Mouse (Mus musculus) heart, adult 2 months (tissue): ENCODE results near the gene H2-Ke6. TPM values are rescaled to one million over a fixed set of nuclear protein-coding genes. Genes with fewer than 3 reads are reported as not detected.

Experiments used
- DNase-seq, 2 experiments: peaks; one replicate each; pipeline ENCODE4 v3.0.0; 2021
- H3K27ac ChIP-seq: fragments of 200-600 bp; 2 replicates; pipeline ENCODE4 v1.8.1; 2022
- H3K27me3 ChIP-seq: fragments of 200-500 bp; 2 replicates; pipeline ENCODE4 v1.6.1; 2012; ENCODE audit warnings: mild to moderate bottlenecking, low read length, inconsistent platforms, mixed read lengths; ENCODE audit not compliant: control insufficient read depth, insufficient read depth
- H3K36me3 ChIP-seq: fragments of 200-500 bp; 2 replicates; pipeline ENCODE4 v1.6.1; 2012; ENCODE audit warnings: low read length, inconsistent platforms; ENCODE audit not compliant: control insufficient read depth, insufficient read depth
- H3K4me1 ChIP-seq: fragments of 200-500 bp; 2 replicates; pipeline ENCODE4 v1.6.1; 2011; ENCODE audit warnings: low read length; ENCODE audit not compliant: control insufficient read depth, insufficient read depth
- H3K4me3 ChIP-seq: fragments of 200-600 bp; 2 replicates; pipeline ENCODE4 v1.8.1; 2022
- H3K79me2 ChIP-seq: fragments of 200-500 bp; replicated peaks from 2 replicates; pipeline ENCODE4 v1.6.1; 2012; ENCODE audit warnings: mild to moderate bottlenecking, inconsistent platforms, low read length, moderate library complexity, mixed read lengths; ENCODE audit not compliant: control insufficient read depth, insufficient read depth
- H3K9ac ChIP-seq: fragments of 200-500 bp; 2 replicates; pipeline ENCODE4 v1.6.1; 2012; ENCODE audit warnings: low read depth, mild to moderate bottlenecking, control low read depth, inconsistent platforms, low read length, mixed read lengths
- CTCF ChIP-seq: fragments of 200-600 bp; IDR thresholded peaks from 2 replicates; pipeline ENCODE4 v1.8.1; 2022; ENCODE audit warnings: antibody characterized with exemption, mild to moderate bottlenecking, moderate library complexity
- EP300 ChIP-seq: fragments of 200-500 bp; IDR thresholded peaks from 2 replicates; pipeline ENCODE4 v1.6.1; 2011; ENCODE audit warnings: low read depth, low read length, control low read depth; ENCODE audit not compliant: insufficient read depth
- POLR2A ChIP-seq: fragments of 200-500 bp; IDR thresholded peaks from 2 replicates; pipeline ENCODE4 v1.6.1; 2011; ENCODE audit warnings: mild to moderate bottlenecking, low read depth, low read length, control low read depth; ENCODE audit not compliant: insufficient read depth
- WGBS: fragments of 180-500 bp; shearing (Covaris S2); methylation state at CpG from one replicate; pipeline ENCODE4 v1.1.7; 2018; 5-methylcytosine and 5-hydroxymethylcytosine counted together
- intact Hi-C: fragments of 180-260 bp; cut with DNase I; formaldehyde crosslinking; loops from one replicate; pipeline ENCODE4 v1.15.1; 2025
- polyA plus RNA-seq: library from polyadenylated mRNA; depleted of rRNA; stranded (reverse); fragments of >200 nt; gene quantifications from 2 replicates; pipeline ENCODE4 v1.2.3, GENCODE M21; 2012
- total RNA-seq, 2 experiments: library from RNA; stranded (reverse); gene quantifications; 2 replicates each; pipeline ENCODE4 v1.2.3; 2021

The H2-Ke6 gene
- total and polyA plus RNA-seq, 3 experiments = 91.6 to 138 (median 112) TPM

DNA sequence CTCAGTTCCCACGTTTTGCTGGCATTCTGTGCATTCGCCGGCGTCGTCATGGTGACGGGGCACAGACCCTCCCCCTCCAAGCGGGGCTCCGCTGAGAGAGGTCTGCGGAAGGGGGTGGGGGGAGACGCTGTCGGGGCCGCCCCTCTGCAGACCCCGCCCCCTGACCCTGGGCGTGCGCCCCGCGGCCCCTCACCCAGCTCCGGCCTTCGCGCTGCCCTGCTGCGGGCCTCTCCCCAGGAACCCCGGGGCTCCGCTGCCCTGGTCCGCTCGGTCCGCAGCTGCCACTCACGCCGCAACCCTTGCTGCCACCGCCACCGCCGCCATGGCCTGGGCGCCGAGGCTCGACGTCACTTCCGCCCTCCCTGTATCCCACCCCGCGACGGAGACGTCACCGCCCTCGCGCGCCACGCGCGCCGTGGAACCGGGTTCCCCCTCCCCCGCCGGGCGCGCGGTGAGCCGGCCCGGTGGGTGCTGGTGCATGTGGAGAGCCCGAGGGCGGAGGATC, 3.5 kb downstream of the H2-Ke6 start, which contains the start of gene Ring1:
Gene Ring1, minus strand, starts transcription at position 364 of the 505 bp plus-strand sequence.
- under 1% methylated on average over 57 of the region's 58 CpGs for WGBS

DNA sequence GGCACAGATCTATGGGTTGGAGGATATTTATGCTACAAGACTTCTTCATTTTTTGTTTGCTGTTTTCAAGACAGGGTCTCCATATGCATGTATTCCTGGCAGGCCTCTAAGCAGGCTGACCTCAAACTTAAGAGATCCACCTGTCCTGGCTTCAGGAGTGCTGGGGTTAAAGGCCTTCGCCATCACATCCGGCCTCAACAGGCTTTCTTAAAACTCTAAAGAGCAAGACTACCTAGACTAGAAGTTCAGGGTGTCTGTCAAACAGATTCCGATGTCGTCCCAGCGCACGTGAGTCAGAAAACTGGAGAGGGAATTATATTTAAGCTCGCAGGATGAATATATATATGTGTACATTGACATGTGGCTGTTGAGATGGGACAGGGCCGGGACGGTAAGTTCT, 4.2 kb downstream of the H2-Ke6 start:
- Histone ChIP-seq H3K36me3 (no peaks in the 10 kb centered on the region), H3K27me3 (no peaks in the 10 kb centered on the region), H3K4me3 (peak overlapping the region; percentile 78), H3K27ac (no peak overlapping the region; the same call in 1 of the 2 replicates), H3K4me1 (peaks cover 4% of the 10 kb centered on the region), H3K9ac (no peak overlapping the region), H3K79me2 (no peaks in the 10 kb centered on the region)
- no peak for DNase-seq
- WGBS = 66% methylated on average over 9 of the region's 9 CpGs
- TF ChIP-seq CTCF (no peak), EP300 (no peak), POLR2A (no peak)
- intact Hi-C loops = no loop called here

More for the DNA sequence above, 3.5 kb downstream of the H2-Ke6 start, which contains the start of gene Ring1:
- Histone ChIP-seq H3K27me3 (no peaks in the 10 kb centered on the region), H3K79me2 (no peaks in the 10 kb centered on the region), H3K27ac (peak within 1 kb of the TSS; percentile 98), H3K4me1 (peaks cover 5% of the 10 kb centered on the region), H3K9ac (peak within 1 kb of the TSS; percentile 98), H3K36me3 (no peaks in the 10 kb centered on the region), H3K4me3 (peak within 1 kb of the TSS; percentile 78)
- intact Hi-C loops = no loop called here
- peak; percentile 87 for TF ChIP-seq POLR2A
- TF ChIP-seq EP300 = no peak
- DNase-seq = peak; percentile 92 to 93

DNA sequence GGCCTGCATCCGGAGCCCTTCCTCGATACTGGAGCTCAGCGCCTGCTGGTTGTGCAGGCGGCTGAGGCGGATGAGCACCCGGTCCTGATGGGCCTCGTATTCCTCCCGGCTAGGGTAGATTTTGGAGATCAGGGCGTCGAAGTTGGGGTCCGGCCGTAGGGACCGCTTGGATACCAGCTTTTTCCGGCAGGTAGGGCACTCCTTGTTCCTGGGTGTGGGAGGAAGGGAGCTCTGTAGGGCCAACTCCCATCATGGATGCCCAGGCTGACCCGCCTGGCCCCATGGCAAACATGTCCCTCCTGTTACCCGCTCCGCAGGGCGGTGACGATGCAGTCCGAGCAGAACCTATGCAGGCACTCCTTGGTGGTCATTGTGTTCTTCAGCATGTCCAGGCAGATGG, 4.9 kb downstream of the H2-Ke6 start:
- Histone ChIP-seq H3K4me3 (no peak overlapping the region), H3K27ac (no peak overlapping the region), H3K79me2 (no peaks in the 10 kb centered on the region), H3K27me3 (no peaks in the 10 kb centered on the region), H3K9ac (no peak overlapping the region), H3K36me3 (no peaks in the 10 kb centered on the region), H3K4me1 (peaks cover 3% of the 10 kb centered on the region)
- no peak for DNase-seq
- TF ChIP-seq EP300 (no peak), CTCF (no peak), POLR2A (no peak)
- intact Hi-C loops = no loop called here
- 96% methylated on average over 20 of the region's 20 CpGs for WGBS

DNA sequence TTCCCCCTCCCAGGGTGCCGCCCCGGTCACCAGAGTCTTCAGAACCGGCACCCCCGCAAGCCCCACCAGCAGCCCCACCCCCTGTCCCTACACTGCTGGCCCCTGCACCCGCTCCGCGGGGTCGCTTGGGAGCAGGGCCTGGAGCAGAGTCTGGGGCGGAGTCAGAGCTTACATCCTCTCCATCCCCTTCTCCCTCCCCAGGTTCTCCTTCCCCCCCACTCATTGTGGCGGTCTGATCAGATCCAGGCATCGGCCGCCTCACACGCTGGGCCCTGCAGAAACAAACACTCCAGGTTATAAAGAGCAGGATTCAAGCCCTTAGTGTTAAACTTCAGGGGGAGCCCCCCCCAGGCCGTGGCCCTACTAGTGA, 5.5 kb downstream of the H2-Ke6 start:
- TF ChIP-seq CTCF = no peak
- TF ChIP-seq POLR2A = no peak
- Histone ChIP-seq H3K4me1 (peaks cover 3% of the 10 kb centered on the region), H3K9ac (no peak overlapping the region), H3K27me3 (no peaks in the 10 kb centered on the region), H3K36me3 (no peaks in the 10 kb centered on the region), H3K27ac (no peak overlapping the region), H3K4me3 (no peak overlapping the region), H3K79me2 (no peaks in the 10 kb centered on the region)
- WGBS = 84% methylated on average over 14 of the region's 14 CpGs
- DNase-seq = no peak
- intact Hi-C loops = no loop called here

DNA sequence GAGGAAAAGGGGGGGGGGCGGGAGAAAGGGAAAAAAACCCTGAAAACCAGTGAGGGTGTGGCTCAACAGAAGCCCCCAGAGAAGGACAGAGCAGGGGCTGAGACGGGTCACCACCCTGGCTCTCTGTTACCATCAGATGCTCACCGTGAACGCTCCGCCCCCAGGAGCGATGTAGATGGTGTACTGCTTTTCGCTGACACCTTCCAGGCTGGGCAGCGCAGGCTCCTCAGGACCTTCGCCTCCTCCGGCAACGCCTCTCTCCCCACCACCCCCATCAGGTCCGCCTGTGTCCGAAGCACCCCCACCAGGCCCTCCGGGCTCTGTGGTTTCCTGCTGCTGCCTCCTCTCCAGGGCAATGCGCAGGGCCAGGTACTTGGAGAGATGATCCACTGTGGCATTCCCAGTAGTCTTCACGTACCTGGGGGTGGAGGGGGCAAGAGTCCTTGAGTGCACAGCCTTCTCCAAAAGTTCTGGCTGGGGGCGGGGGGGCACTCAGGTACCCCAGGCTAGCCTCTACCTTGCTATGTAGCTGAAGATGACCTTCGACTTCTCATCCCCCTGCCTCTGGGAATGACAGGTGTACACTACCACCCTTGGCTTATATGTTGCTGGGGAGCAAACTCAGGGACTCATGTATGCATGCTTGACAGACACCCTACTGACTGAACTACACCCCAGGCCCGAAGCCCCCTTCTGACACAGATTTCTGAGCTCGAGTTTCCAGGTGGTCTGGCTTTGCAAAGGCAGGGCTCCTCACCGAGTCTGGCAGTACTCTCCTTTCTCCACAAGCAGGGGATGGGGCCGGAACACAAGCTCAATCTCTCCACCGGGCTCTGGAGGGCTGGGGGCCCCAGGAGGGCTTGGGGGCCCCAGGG, 6.1 kb downstream of the H2-Ke6 start:
- TF ChIP-seq POLR2A (no peak), CTCF (no peak)
- 94% methylated on average over 22 of the region's 23 CpGs for WGBS
- Histone ChIP-seq H3K27ac (no peak overlapping the region), H3K79me2 (no peaks in the 10 kb centered on the region), H3K27me3 (no peaks in the 10 kb centered on the region), H3K36me3 (no peaks in the 10 kb centered on the region), H3K9ac (no peak overlapping the region), H3K4me1 (no peaks in the 10 kb centered on the region), H3K4me3 (no peak overlapping the region)
- no peak for DNase-seq
- intact Hi-C loops = no loop called here

DNA sequence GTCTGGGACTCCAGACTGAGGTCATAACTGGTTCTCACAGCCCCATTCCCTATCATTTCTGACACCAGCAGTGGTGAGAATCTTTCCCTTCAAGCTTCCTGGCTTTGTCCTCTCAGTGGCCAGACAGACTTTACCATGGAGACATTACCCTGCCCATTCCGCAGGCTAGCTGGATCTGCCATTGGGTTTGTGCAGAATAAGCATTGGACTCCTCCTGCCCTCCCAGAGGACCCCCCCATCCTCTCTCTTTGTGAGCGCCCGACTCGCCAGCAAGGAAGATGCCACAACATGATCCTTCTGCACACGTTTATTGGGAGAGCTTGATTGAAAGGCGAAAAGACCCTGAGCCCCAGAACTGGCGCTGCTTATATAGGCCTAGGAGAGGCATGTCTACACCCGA, 14.4 kb downstream of the H2-Ke6 start:
- Histone ChIP-seq H3K4me3 (no peak overlapping the region), H3K27me3 (no peaks in the 10 kb centered on the region), H3K4me1 (no peaks in the 10 kb centered on the region), H3K79me2 (no peaks in the 10 kb centered on the region), H3K9ac (no peak overlapping the region), H3K27ac (no peak overlapping the region), H3K36me3 (no peaks in the 10 kb centered on the region)
- no peak for DNase-seq
- intact Hi-C loops = no loop called here
- no peak for TF ChIP-seq EP300
- TF ChIP-seq POLR2A = no peak
- no peak for TF ChIP-seq CTCF
- 96% methylated on average over 8 of the region's 8 CpGs for WGBS
